Mouse (Mus musculus) heart, adult 2 months (tissue): ENCODE results near the gene Morn1. TPM values are rescaled to one million over a fixed set of nuclear protein-coding genes. Genes with fewer than 3 reads are reported as not detected.

Experiments
- DNase-seq, 2 experiments: peaks; one replicate each; pipeline ENCODE4 v3.0.0; 2021
- H3K27ac ChIP-seq: fragments of 200-600 bp; 2 replicates; pipeline ENCODE4 v1.8.1; 2022
- H3K27me3 ChIP-seq: fragments of 200-500 bp; 2 replicates; pipeline ENCODE4 v1.6.1; 2012; ENCODE audit warnings: mild to moderate bottlenecking, low read length, inconsistent platforms, mixed read lengths; ENCODE audit not compliant: control insufficient read depth, insufficient read depth
- H3K36me3 ChIP-seq: fragments of 200-500 bp; 2 replicates; pipeline ENCODE4 v1.6.1; 2012; ENCODE audit warnings: low read length, inconsistent platforms; ENCODE audit not compliant: control insufficient read depth, insufficient read depth
- H3K4me1 ChIP-seq: fragments of 200-500 bp; 2 replicates; pipeline ENCODE4 v1.6.1; 2011; ENCODE audit warnings: low read length; ENCODE audit not compliant: control insufficient read depth, insufficient read depth
- H3K4me3 ChIP-seq: fragments of 200-600 bp; 2 replicates; pipeline ENCODE4 v1.8.1; 2022
- H3K79me2 ChIP-seq: fragments of 200-500 bp; replicated peaks from 2 replicates; pipeline ENCODE4 v1.6.1; 2012; ENCODE audit warnings: mild to moderate bottlenecking, inconsistent platforms, low read length, moderate library complexity, mixed read lengths; ENCODE audit not compliant: control insufficient read depth, insufficient read depth
- H3K9ac ChIP-seq: fragments of 200-500 bp; 2 replicates; pipeline ENCODE4 v1.6.1; 2012; ENCODE audit warnings: low read depth, mild to moderate bottlenecking, control low read depth, inconsistent platforms, low read length, mixed read lengths
- CTCF ChIP-seq: fragments of 200-600 bp; IDR thresholded peaks from 2 replicates; pipeline ENCODE4 v1.8.1; 2022; ENCODE audit warnings: antibody characterized with exemption, mild to moderate bottlenecking, moderate library complexity
- EP300 ChIP-seq: fragments of 200-500 bp; IDR thresholded peaks from 2 replicates; pipeline ENCODE4 v1.6.1; 2011; ENCODE audit warnings: low read depth, low read length, control low read depth; ENCODE audit not compliant: insufficient read depth
- POLR2A ChIP-seq: fragments of 200-500 bp; IDR thresholded peaks from 2 replicates; pipeline ENCODE4 v1.6.1; 2011; ENCODE audit warnings: mild to moderate bottlenecking, low read depth, low read length, control low read depth; ENCODE audit not compliant: insufficient read depth
- WGBS: fragments of 180-500 bp; shearing (Covaris S2); methylation state at CpG from one replicate; pipeline ENCODE4 v1.1.7; 2018; 5-methylcytosine and 5-hydroxymethylcytosine counted together
- intact Hi-C: fragments of 180-260 bp; cut with DNase I; formaldehyde crosslinking; loops from one replicate; pipeline ENCODE4 v1.15.1; 2025
- polyA plus RNA-seq: library from polyadenylated mRNA; depleted of rRNA; stranded (reverse); fragments of >200 nt; gene quantifications from 2 replicates; pipeline ENCODE4 v1.2.3, GENCODE M21; 2012
- total RNA-seq, 2 experiments: library from RNA; stranded (reverse); gene quantifications; 2 replicates each; pipeline ENCODE4 v1.2.3; 2021

Gene Morn1
- total and polyA plus RNA-seq, 3 experiments = 1.1 to 2.5 (median 1.3) TPM

- DNase-seq = no peak
- no peaks in the 10 kb centered on the region for H3K36me3 ChIP-seq
- H3K27ac ChIP-seq = no peak overlapping the region
- no peaks in the 10 kb centered on the region for H3K79me2 ChIP-seq
- H3K27me3 ChIP-seq = no peaks in the 10 kb centered on the region
- TF ChIP-seq CTCF (no peak), POLR2A (no peak), EP300 (no peak)
- no peak overlapping the region for H3K4me3 ChIP-seq
- WGBS = 95% methylated on average over 7 of the region's 7 CpGs
- H3K4me1 ChIP-seq = peaks cover 14% of the 10 kb centered on the region
- intact Hi-C loops = no loop called here
- H3K9ac ChIP-seq = no peak overlapping the region
These were observed 48.4 kb downstream of the Morn1 start for GRCm38 (mm10) chr4:155134686-155135172.

- Histone ChIP-seq H3K27ac (peak overlapping the region; percentile 17; the same call in 1 of the 2 replicates), H3K4me3 (no peak overlapping the region), H3K27me3 (no peaks in the 10 kb centered on the region), H3K4me1 (peaks cover 11% of the 10 kb centered on the region), H3K36me3 (no peaks in the 10 kb centered on the region), H3K9ac (no peak overlapping the region), H3K79me2 (no peaks in the 10 kb centered on the region)
- intact Hi-C loops = no loop called here
- WGBS = 55% methylated on average over 5 of the region's 5 CpGs
- no peak for DNase-seq
- TF ChIP-seq CTCF = no peak
- no peak for TF ChIP-seq POLR2A
- TF ChIP-seq EP300 = no peak
These were observed 49.7 kb downstream of the Morn1 start for GRCm38 (mm10) chr4:155135909-155136585.

DNA sequence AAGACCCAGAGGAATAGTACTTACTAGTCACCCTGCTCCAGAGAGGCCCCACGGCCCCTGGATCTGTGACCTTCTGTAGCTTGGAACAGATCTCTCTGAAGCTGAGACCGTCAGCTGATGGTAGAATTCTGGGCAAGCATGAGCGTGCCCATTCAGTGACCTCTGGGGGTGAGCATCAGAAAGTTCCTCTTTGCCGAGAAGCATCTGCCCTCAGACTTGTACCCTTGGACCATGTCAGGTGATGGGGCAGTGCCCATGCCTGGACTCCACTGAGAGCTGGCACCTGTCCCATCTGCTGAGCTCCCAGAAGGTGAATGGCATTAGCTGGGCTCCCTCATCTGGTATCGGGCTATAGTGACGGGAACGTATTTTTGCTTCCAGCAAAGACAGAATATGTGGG, 51.5 kb downstream of the Morn1 start:
- TF ChIP-seq CTCF (no peak; the same call in 1 of the 2 replicates), POLR2A (no peak), EP300 (no peak)
- WGBS = 70% methylated on average over 7 of the region's 7 CpGs
- no peak overlapping the region for H3K9ac ChIP-seq
- intact Hi-C loops = no loop called here
- DNase-seq = peak in 1 of 2 experiments; percentile 29
- H3K27ac ChIP-seq = no peak overlapping the region
- peaks cover 13% of the 10 kb centered on the region for H3K4me1 ChIP-seq
- no peaks in the 10 kb centered on the region for H3K27me3 ChIP-seq
- H3K36me3 ChIP-seq = no peaks in the 10 kb centered on the region
- H3K4me3 ChIP-seq = no peak overlapping the region
- no peaks in the 10 kb centered on the region for H3K79me2 ChIP-seq

GRCm38 (mm10) chr4:155138451-155138850, 52.1 kb downstream of the Morn1 start:
- TF ChIP-seq POLR2A (no peak), CTCF (no peak)
- Histone ChIP-seq H3K9ac (no peak overlapping the region), H3K27ac (no peak overlapping the region), H3K4me3 (no peak overlapping the region), H3K27me3 (no peaks in the 10 kb centered on the region), H3K4me1 (peaks cover 15% of the 10 kb centered on the region), H3K36me3 (no peaks in the 10 kb centered on the region), H3K79me2 (no peaks in the 10 kb centered on the region)
- 89% methylated on average over 8 of the region's 8 CpGs for WGBS
- intact Hi-C loops = no loop called here
- no peak for DNase-seq

- Histone ChIP-seq H3K36me3 (no peaks in the 10 kb centered on the region), H3K27me3 (no peaks in the 10 kb centered on the region), H3K4me1 (peaks cover 15% of the 10 kb centered on the region), H3K9ac (no peak overlapping the region), H3K79me2 (no peaks in the 10 kb centered on the region), H3K27ac (no peak overlapping the region), H3K4me3 (no peak overlapping the region)
- TF ChIP-seq CTCF (no peak), POLR2A (no peak), EP300 (no peak)
- WGBS = 76% methylated on average over 12 of the region's 12 CpGs
- intact Hi-C loops = loop anchor here (5.0 kb wide), 1 partner anchor 38 kb away; no protein-coding TSS in a partner anchor
- no peak for DNase-seq
These were observed 53.1 kb downstream of the Morn1 start for GRCm38 (mm10) chr4:155139281-155140045.

DNA sequence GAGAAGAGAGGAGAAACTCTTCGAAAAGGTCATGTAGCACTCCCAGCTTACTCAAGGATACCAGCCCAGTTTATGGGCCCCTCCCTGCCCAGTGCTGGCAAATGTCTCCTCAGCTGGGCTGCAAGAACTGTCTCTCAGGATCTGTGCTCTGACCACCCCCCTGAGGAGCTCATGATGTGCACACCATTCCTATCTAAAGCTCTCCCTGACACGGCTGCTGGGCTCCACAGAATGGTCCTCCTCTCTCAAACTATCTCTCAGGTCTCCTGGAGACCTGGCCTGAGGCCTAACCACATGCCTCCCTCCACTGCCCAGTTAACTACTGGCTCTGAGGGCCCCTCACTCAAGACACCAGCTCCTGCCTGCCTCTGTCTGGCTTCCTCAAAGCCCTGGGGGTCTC, 53.8 kb downstream of the Morn1 start:
- no peak for DNase-seq
- no peaks in the 10 kb centered on the region for H3K79me2 ChIP-seq
- H3K36me3 ChIP-seq = no peaks in the 10 kb centered on the region
- H3K4me1 ChIP-seq = peaks cover 17% of the 10 kb centered on the region
- no peak overlapping the region for H3K9ac ChIP-seq
- intact Hi-C loops = loop anchor here (5.0 kb wide), 1 partner anchor 37 kb away; no protein-coding TSS in a partner anchor
- peak overlapping the region; percentile 75 for H3K27ac ChIP-seq
- no peak overlapping the region for H3K4me3 ChIP-seq
- WGBS = 59% methylated on average over 2 of the region's 2 CpGs
- TF ChIP-seq CTCF = no peak
- TF ChIP-seq EP300 = no peak
- TF ChIP-seq POLR2A = no peak
- no peaks in the 10 kb centered on the region for H3K27me3 ChIP-seq
